Mouse (Mus musculus) embryonic facial prominence, embryonic 12.5 days (tissue): ENCODE data around the gene Hectd2. TPM values are rescaled to one million over a fixed set of nuclear protein-coding genes. Genes with fewer than 3 reads are reported as not detected.
A peak's percentile ranks its signal among the peaks of the same experiment; 100 is the strongest.

Experiments used
- ATAC-seq: fragments of 200-750 bp; cut with Nextera tagmentation; 2 replicates; pipeline ENCODE4 v1.8.0; 2017; ENCODE audit not compliant: insufficient number of reproducible peaks, insufficient read depth, low FRiP score, low TSS enrichment
- H3K27ac ChIP-seq: fragments of 300-500 bp; sonication (generic); 2 replicates; pipeline ENCODE4 v1.5.1; 2016; ENCODE audit warnings: mild to moderate bottlenecking
- H3K27me3 ChIP-seq: fragments of 300-500 bp; sonication (generic); 2 replicates; pipeline ENCODE4 v1.6.1; 2016; ENCODE audit warnings: mild to moderate bottlenecking, moderate library complexity
- H3K36me3 ChIP-seq: fragments of 300-500 bp; sonication (generic); 2 replicates; pipeline ENCODE4 v1.6.1; 2016; ENCODE audit warnings: mild to moderate bottlenecking
- H3K4me1 ChIP-seq: fragments of 300-500 bp; sonication (generic); 2 replicates; pipeline ENCODE4 v1.6.1; 2016
- H3K4me2 ChIP-seq: fragments of 300-500 bp; sonication (generic); replicated peaks from 2 replicates; pipeline ENCODE4 v1.6.1; 2016; ENCODE audit warnings: mild to moderate bottlenecking, moderate library complexity
- H3K4me3 ChIP-seq: fragments of 300-500 bp; sonication (generic); 2 replicates; pipeline ENCODE4 v1.5.1; 2016; ENCODE audit warnings: mild to moderate bottlenecking
- H3K9ac ChIP-seq: fragments of 300-500 bp; sonication (generic); 2 replicates; pipeline ENCODE4 v1.6.1; 2016; ENCODE audit warnings: mild to moderate bottlenecking, moderate library complexity
- H3K9me3 ChIP-seq: fragments of 300-500 bp; sonication (generic); 2 replicates; pipeline ENCODE4 v1.6.1; 2016; ENCODE audit warnings: mild to moderate bottlenecking, moderate library complexity
- WGBS: fragments of 180-500 bp; shearing (Covaris S2); methylation state at CpG from one replicate; pipeline ENCODE4 v1.1.7; 2016; 5-methylcytosine and 5-hydroxymethylcytosine counted together
- polyA plus RNA-seq: library from polyadenylated mRNA; unstranded; fragments of >200 nt; fragmentation: Nextera tagmentation; extraction: Ambion mirVana; gene quantifications from 2 replicates; pipeline ENCODE4 v1.2.1, GENCODE M21; 2016

The Hectd2 gene
- polyA plus RNA-seq, 1 experiment from 2014 or later = 3.8 TPM

DNA sequence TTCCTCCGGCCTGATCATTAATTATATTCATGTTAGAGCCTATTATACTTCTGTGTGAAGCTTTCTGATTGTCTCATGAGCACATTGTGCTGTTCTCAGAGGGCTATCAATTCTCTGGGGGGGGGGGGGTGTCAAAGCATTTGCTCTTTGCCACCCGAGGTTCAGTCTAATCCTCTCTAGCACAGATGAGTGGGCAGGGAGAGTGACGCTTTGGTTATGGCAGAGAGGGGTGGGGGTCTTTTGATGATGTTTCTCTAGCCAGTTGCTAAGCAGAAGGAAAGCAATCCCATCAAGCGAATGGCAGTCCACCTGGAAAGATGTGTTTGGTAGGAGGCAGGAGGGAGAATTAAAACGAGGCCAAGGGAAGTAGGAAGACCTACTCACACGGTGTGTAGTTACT is 18.6 kb upstream of the Hectd2 start:
- H3K9ac ChIP-seq = no peak overlapping the region
- 55% methylated on average over 6 of the region's 6 CpGs for WGBS
- H3K9me3 ChIP-seq = no peaks in the 10 kb centered on the region
- H3K27ac ChIP-seq = no peak overlapping the region
- H3K27me3 ChIP-seq = no peaks in the 10 kb centered on the region
- no peak overlapping the region for H3K4me2 ChIP-seq
- H3K4me3 ChIP-seq = no peak overlapping the region
- H3K36me3 ChIP-seq = no peaks in the 10 kb centered on the region
- H3K4me1 ChIP-seq = peaks cover 15% of the 10 kb centered on the region; the same call in 1 of the 2 replicates
- ATAC-seq = no peak

DNA sequence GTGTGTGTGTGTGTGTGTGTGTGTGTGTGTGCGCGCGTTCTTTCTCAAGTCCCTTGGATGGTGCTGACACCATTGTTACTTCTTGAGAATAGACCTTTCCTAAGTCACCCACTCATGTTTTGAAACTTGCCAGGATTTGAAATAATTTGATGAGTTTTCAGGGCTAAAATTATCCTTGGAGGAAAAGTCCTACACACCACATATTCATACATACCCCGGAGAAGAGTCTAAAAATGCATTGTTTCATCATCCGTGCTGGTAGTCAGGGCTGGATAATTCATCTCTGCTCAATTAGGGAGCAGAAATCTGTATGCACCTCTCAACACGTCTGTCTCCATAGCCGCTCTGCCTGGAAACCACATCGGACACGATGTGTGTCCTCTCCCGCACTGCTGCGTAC is 17.5 kb upstream of the Hectd2 start:
- H3K9ac ChIP-seq = no peak overlapping the region
- no peak overlapping the region for H3K4me3 ChIP-seq
- 89% methylated on average over 11 of the region's 11 CpGs for WGBS
- H3K27me3 ChIP-seq = no peaks in the 10 kb centered on the region
- ATAC-seq = no peak
- H3K4me2 ChIP-seq = no peak overlapping the region
- H3K36me3 ChIP-seq = no peaks in the 10 kb centered on the region
- H3K9me3 ChIP-seq = no peaks in the 10 kb centered on the region
- no peak overlapping the region for H3K27ac ChIP-seq
- peaks cover 15% of the 10 kb centered on the region; the same call in 1 of the 2 replicates for H3K4me1 ChIP-seq

DNA sequence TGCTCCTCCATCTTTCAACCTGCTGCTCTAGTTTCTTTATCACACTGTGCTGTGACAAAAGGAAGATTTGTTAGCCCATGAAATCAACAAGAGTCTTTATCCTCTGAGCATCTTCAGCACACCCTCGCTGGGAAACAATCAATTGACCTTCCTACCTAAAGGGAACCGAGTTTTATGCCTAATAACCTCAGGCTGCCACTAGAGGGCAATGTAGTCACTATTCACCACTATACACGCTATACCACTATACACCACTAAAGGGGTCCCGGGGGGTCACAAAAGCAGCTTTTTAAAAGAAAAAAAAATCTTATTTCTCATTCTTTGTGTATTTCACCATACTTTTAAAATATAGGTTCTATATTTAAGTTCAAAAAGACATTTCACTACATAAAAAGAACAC is 15.9 kb upstream of the Hectd2 start:
- no peak for ATAC-seq
- H3K9ac ChIP-seq = no peak overlapping the region
- H3K4me3 ChIP-seq = no peak overlapping the region
- H3K4me1 ChIP-seq = peaks cover 15% of the 10 kb centered on the region; the same call in 1 of the 2 replicates
- H3K27me3 ChIP-seq = no peaks in the 10 kb centered on the region
- no peak overlapping the region for H3K4me2 ChIP-seq
- H3K9me3 ChIP-seq = no peaks in the 10 kb centered on the region
- 8% methylated on average over 4 of the region's 4 CpGs for WGBS
- no peaks in the 10 kb centered on the region for H3K36me3 ChIP-seq
- no peak overlapping the region for H3K27ac ChIP-seq

- WGBS = 87% methylated on average over 2 of the region's 2 CpGs
Measured at GRCm38 (mm10) chr19:36539311-36539710, 15.1 kb upstream of the Hectd2 start.

DNA sequence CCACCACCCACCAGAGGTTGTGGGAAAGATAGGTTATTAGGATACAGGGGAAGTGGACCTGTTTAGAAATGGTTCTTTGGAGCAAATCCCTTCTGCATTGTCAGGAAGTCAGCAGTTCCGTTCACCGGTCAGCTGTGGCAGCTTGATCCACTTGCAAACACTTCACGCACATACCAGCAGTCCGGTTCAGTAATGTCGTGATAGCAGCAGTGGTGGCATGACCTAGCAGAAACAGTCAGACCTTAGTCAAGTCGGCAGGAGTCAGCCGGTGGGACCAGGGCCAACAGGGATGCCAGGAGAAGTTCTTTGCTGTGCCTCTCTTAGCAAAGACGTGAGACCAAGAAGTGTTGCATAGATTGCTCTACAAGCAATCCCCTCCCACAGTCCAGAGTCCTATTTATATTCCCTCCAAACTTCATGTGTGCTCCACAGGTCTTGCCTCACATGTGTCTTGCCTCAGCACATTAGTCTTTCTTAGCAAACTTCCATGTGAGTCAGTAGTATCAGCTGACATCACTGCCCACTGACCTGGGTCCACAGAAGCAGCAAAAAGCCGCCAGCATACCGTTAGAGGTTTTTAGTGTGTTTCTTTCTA is 14.3 kb upstream of the Hectd2 start:
- Histone ChIP-seq H3K9ac (no peak overlapping the region), H3K27me3 (no peaks in the 10 kb centered on the region), H3K9me3 (no peaks in the 10 kb centered on the region), H3K4me2 (no peak overlapping the region), H3K4me1 (0 out of 2 replicates have a peak, but pooled peaks cover 5% of the 10 kb centered on the region), H3K36me3 (no peaks in the 10 kb centered on the region), H3K4me3 (no peak overlapping the region), H3K27ac (no peak overlapping the region)
- ATAC-seq = no peak
- 79% methylated on average over 10 of the region's 10 CpGs for WGBS

More at GRCm38 (mm10) chr19:36539311-36539710, 15.1 kb upstream of the Hectd2 start:
- Histone ChIP-seq H3K27me3 (no peaks in the 10 kb centered on the region), H3K4me3 (no peak overlapping the region), H3K4me2 (no peak overlapping the region), H3K9ac (no peak overlapping the region), H3K36me3 (no peaks in the 10 kb centered on the region), H3K9me3 (no peaks in the 10 kb centered on the region), H3K27ac (no peak overlapping the region), H3K4me1 (peaks cover 12% of the 10 kb centered on the region; the same call in 1 of the 2 replicates)
- no peak for ATAC-seq

GRCm38 (mm10) chr19:36540776-36541175 is 13.7 kb upstream of the Hectd2 start:
- H3K4me2 ChIP-seq = no peak overlapping the region
- no peaks in the 10 kb centered on the region for H3K9me3 ChIP-seq
- no peak for ATAC-seq
- H3K27ac ChIP-seq = no peak overlapping the region
- WGBS = 74% methylated on average over 7 of the region's 7 CpGs
- no peak overlapping the region for H3K9ac ChIP-seq
- 0 out of 2 replicates have a peak, but pooled peaks cover 4% of the 10 kb centered on the region for H3K4me1 ChIP-seq
- H3K4me3 ChIP-seq = no peak overlapping the region
- H3K36me3 ChIP-seq = no peaks in the 10 kb centered on the region
- no peaks in the 10 kb centered on the region for H3K27me3 ChIP-seq

DNA sequence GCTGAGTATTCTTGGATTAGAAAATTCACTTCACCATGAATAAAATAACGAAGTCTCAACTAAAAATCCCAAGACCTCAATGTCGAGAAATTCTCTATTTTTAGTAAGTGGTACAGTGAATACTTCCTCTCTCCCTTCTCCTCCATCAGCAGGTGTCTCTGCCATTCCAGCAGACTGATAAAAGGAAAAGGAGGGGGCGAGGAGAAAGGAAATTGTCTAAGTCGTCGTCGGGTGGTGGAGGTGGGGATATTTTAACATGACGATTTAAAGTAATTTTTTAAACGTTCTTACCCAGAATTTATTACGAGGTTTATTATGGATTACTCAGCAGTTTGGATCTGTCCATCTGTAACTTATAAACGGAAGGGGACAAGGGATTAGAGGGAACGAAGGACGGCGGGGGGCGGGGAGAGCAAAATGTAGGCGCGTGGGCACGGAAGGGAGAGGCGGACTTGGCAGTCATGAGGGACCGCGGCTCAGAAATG is 836 bp upstream of the Hectd2 start:
- Histone ChIP-seq H3K27ac (no peak overlapping the region), H3K36me3 (no peaks in the 10 kb centered on the region), H3K4me3 (peak overlapping the region; percentile 71), H3K4me2 (peak overlapping the region; percentile 92), H3K9ac (peak overlapping the region; percentile 68), H3K4me1 (peaks cover 3% of the 10 kb centered on the region; the same call in 1 of the 2 replicates), H3K9me3 (no peaks in the 10 kb centered on the region), H3K27me3 (peaks cover 4% of the 10 kb centered on the region; the same call in 1 of the 2 replicates)
- WGBS = 5% methylated on average over 20 of the region's 20 CpGs
- ATAC-seq = no peak

DNA sequence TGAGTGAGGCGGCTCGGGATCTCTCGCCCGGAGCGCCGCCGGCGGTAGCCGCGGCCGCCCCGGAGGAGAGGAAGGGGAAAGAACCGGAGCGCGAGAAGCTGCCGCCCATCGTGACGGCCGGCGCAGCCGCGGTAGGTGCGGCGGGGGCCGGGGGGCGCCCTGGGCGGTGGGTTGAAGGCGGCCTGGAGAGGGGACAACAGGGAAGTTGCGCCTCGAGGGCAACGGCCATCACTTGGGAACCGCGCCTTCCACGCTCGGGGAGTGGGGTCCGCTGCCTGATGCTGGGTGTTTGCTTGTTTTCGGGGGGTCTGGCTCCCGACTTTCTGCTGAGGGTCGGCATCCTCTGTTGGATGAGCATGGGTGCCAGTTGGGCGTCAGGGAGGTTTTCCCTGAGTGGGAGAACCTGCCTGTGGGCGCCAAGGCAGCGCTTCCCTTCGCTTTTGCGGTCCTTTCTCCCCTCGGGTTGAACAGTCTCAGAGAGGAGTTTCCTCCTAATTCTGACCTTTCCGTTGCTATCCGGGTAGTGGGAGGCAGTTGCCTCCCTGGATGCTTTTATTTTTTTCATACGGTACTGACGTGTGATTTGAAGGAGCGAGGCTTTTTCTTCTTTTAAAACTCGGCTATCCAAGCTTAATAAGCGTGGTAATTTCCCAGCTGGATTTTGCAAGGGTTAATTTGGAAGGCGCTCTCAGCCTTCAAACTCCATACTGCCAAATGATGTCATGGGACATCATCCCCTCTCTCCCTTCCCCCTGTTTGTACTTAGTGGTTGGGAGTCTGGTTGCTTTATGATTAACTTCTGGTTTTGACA is 551 bp downstream of the Hectd2 start:
- peaks cover 3% of the 10 kb centered on the region; the same call in 1 of the 2 replicates for H3K4me1 ChIP-seq
- H3K27ac ChIP-seq = peak overlapping the region; percentile 47; the same call in 1 of the 2 replicates
- H3K9me3 ChIP-seq = no peaks in the 10 kb centered on the region
- peak overlapping the region; percentile 71 for H3K4me3 ChIP-seq
- H3K9ac ChIP-seq = peak overlapping the region; percentile 77
- H3K4me2 ChIP-seq = peak overlapping the region; percentile 83
- under 1% methylated on average over 46 of the region's 53 CpGs for WGBS
- no peaks in the 10 kb centered on the region for H3K36me3 ChIP-seq
- H3K27me3 ChIP-seq = peaks cover 4% of the 10 kb centered on the region; the same call in 1 of the 2 replicates
- peak; percentile 77 for ATAC-seq

GRCm38 (mm10) chr19:36559331-36559730 is 4.9 kb downstream of the Hectd2 start:
- Histone ChIP-seq H3K27me3 (no peaks in the 10 kb centered on the region), H3K36me3 (no peaks in the 10 kb centered on the region), H3K4me1 (peaks cover 3% of the 10 kb centered on the region; the same call in 1 of the 2 replicates), H3K27ac (no peak overlapping the region), H3K4me2 (no peak overlapping the region), H3K9ac (no peak overlapping the region), H3K4me3 (no peak overlapping the region), H3K9me3 (no peaks in the 10 kb centered on the region)
- WGBS = 84% methylated on average over 5 of the region's 5 CpGs
- ATAC-seq = no peak

- H3K27ac ChIP-seq = no peak overlapping the region
Measured at GRCm38 (mm10) chr19:36560160-36560559, 5.7 kb downstream of the Hectd2 start.

GRCm38 (mm10) chr19:36561171-36561570 is 6.7 kb downstream of the Hectd2 start:
- WGBS = 68% methylated on average over 2 of the region's 2 CpGs
- no peaks in the 10 kb centered on the region for H3K27me3 ChIP-seq
- no peaks in the 10 kb centered on the region for H3K9me3 ChIP-seq

More at GRCm38 (mm10) chr19:36560160-36560559, 5.7 kb downstream of the Hectd2 start:
- 18% methylated on average over 2 of the region's 2 CpGs for WGBS
- Histone ChIP-seq H3K9me3 (no peaks in the 10 kb centered on the region), H3K4me2 (no peak overlapping the region), H3K36me3 (no peaks in the 10 kb centered on the region), H3K4me3 (no peak overlapping the region), H3K27me3 (no peaks in the 10 kb centered on the region), H3K4me1 (peaks cover 3% of the 10 kb centered on the region; the same call in 1 of the 2 replicates), H3K9ac (no peak overlapping the region)
- no peak for ATAC-seq

More at GRCm38 (mm10) chr19:36561171-36561570, 6.7 kb downstream of the Hectd2 start:
- no peak overlapping the region for H3K27ac ChIP-seq
- no peak overlapping the region for H3K9ac ChIP-seq
- no peak for ATAC-seq
- H3K36me3 ChIP-seq = no peaks in the 10 kb centered on the region
- H3K4me1 ChIP-seq = no peaks in the 10 kb centered on the region
- no peak overlapping the region for H3K4me3 ChIP-seq
- H3K4me2 ChIP-seq = no peak overlapping the region
